Mouse (Mus musculus): ENCODE measurements around the gene Fars2.

Fars2 gene

GRCm38 (mm10) chr13:36731016-36731930 lies 614.1 kb downstream of the Fars2 start:
- DNase-seq (ENCODE audit: low read depth): no peak

- no peak for DNase-seq (ENCODE audit: low read depth)
Measured at GRCm38 (mm10) chr13:36731931-36732461, 614.8 kb downstream of the Fars2 start.

GRCm38 (mm10) chr13:36732891-36733490 lies 615.8 kb downstream of the Fars2 start:
- no peak for DNase-seq (ENCODE audit: low read depth)

GRCm38 (mm10) chr13:36733566-36733965 lies 616.4 kb downstream of the Fars2 start:
- no peak for DNase-seq (ENCODE audit: low read depth)

GRCm38 (mm10) chr13:36733989-36734690 lies 616.9 kb downstream of the Fars2 start:
- DNase-seq (ENCODE audit: low read depth): no peak

- DNase-seq (ENCODE audit: low read depth): no peak
Measured at GRCm38 (mm10) chr13:36734731-36735571, 617.7 kb downstream of the Fars2 start, which contains the start of gene Nrn1. Gene Nrn1, minus strand, starts transcription at chr13:36735131.

- no peak for DNase-seq (ENCODE audit: low read depth)
Measured at GRCm38 (mm10) chr13:36735901-36736618, 618.8 kb downstream of the Fars2 start.

- no peak for DNase-seq (ENCODE audit: low read depth)
Measured at GRCm38 (mm10) chr13:36736619-36736996, 619.4 kb downstream of the Fars2 start.

GRCm38 (mm10) chr13:36750056-36750455 lies 632.8 kb downstream of the Fars2 start:
- DNase-seq (ENCODE audit: low read depth): no peak

- DNase-seq (ENCODE audit: low read depth): no peak
Measured at GRCm38 (mm10) chr13:36751861-36752260, 634.6 kb downstream of the Fars2 start.

- no peak for DNase-seq (ENCODE audit: low read depth)
Measured at GRCm38 (mm10) chr13:36766801-36767200, 649.6 kb downstream of the Fars2 start.
